Mouse (Mus musculus) erythroblast, embryonic 14.5 days (primary cell): Measurements from ENCODE around the gene Scpep1.

Experiments
- GATA1 ChIP-seq: IDR thresholded peaks from 2 replicates; pipeline ENCODE4 v1.6.1; 2012; ENCODE audit warnings: low read length, inconsistent platforms, mixed read lengths
- TAL1 ChIP-seq: IDR thresholded peaks from 3 replicates; pipeline ENCODE4 v1.6.1; 2012; ENCODE audit warnings: low read length, inconsistent platforms, mixed read lengths

DNA sequence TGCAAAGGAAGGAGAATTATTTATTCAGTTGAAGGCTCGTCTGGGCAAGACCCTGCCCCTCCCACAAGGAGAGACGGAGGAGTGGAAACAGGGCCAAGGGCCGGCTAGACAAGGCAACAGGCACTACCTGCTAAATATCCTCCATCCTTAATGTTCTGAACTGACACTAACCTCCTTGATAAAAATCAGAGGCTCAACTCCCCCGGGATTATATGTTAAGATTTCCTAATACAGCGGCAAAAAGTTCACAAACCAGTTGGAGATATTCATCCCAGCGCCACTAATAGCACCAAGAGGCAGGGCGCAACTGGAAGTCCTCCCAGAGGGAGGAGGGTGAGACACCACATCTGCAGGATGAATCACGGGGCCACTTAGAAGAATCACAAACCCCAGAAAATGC lies 6.4 kb downstream of the Scpep1 start:
- no peak for TF ChIP-seq GATA1
- no peak for TF ChIP-seq TAL1
